Mouse (Mus musculus): ENCODE measurements around the gene Mtch1. TPM values are rescaled to one million over a fixed set of nuclear protein-coding genes. Genes with fewer than 3 reads are reported as not detected.

The Mtch1 gene
- polyA plus RNA-seq, 1 experiment from 2014 or later = 31.7 TPM

- no peak for ATAC-seq
- Histone ChIP-seq H3K9ac (ENCODE audit: low read depth, low read length) (no peak overlapping the region), H3K9me3 (ENCODE audit: control insufficient read depth, low read length) (no peaks in the 10 kb centered on the region), H3K4me3 (ENCODE audit: low read length) (no peak overlapping the region), H3K36me3 (ENCODE audit: control insufficient read depth, insufficient read depth, low read length) (no peaks in the 10 kb centered on the region), H3K4me1 (ENCODE audit: control insufficient read depth, insufficient read depth, low read length) (peaks cover 5% of the 10 kb centered on the region; the same call in 1 of the 2 replicates), H3K4me2 (ENCODE audit: low read depth, low read length) (no peak overlapping the region), H3K27me3 (replicated peaks; ENCODE audit: control insufficient read depth, insufficient read depth, low read length) (no peaks in the 10 kb centered on the region), H3K27ac (ENCODE audit: low read length) (no peak overlapping the region)
- WGBS = 61% methylated on average over 6 of the region's 6 CpGs
These were observed 38.0 kb upstream of the Mtch1 start for GRCm38 (mm10) chr17:29385746-29386145.

GRCm38 (mm10) chr17:29384850-29385438 lies 37.2 kb upstream of the Mtch1 start:
- H3K36me3 ChIP-seq (ENCODE audit: control insufficient read depth, insufficient read depth, low read length) = no peaks in the 10 kb centered on the region
- H3K27me3 ChIP-seq (replicated peaks; ENCODE audit: control insufficient read depth, insufficient read depth, low read length) = no peaks in the 10 kb centered on the region
- H3K4me1 ChIP-seq (ENCODE audit: control insufficient read depth, insufficient read depth, low read length) = peaks cover 5% of the 10 kb centered on the region; the same call in 1 of the 2 replicates
- H3K4me3 ChIP-seq (ENCODE audit: low read length) = no peak overlapping the region
- 39% methylated on average over 5 of the region's 5 CpGs for WGBS
- peak; percentile 73 for ATAC-seq
- H3K9me3 ChIP-seq (ENCODE audit: control insufficient read depth, low read length) = no peaks in the 10 kb centered on the region
- H3K9ac ChIP-seq (ENCODE audit: low read depth, low read length) = no peak overlapping the region
- no peak overlapping the region for H3K27ac ChIP-seq (ENCODE audit: low read length)
- no peak overlapping the region for H3K4me2 ChIP-seq (ENCODE audit: low read depth, low read length)

- no peak overlapping the region for H3K4me2 ChIP-seq (ENCODE audit: low read depth, low read length)
- 70% methylated on average over 9 of the region's 9 CpGs for WGBS
- H3K27ac ChIP-seq (ENCODE audit: low read length) = no peak overlapping the region
- H3K9ac ChIP-seq (ENCODE audit: low read depth, low read length) = no peak overlapping the region
- peaks cover 5% of the 10 kb centered on the region; the same call in 1 of the 2 replicates for H3K4me1 ChIP-seq (ENCODE audit: control insufficient read depth, insufficient read depth, low read length)
- H3K4me3 ChIP-seq (ENCODE audit: low read length) = no peak overlapping the region
- no peaks in the 10 kb centered on the region for H3K9me3 ChIP-seq (ENCODE audit: control insufficient read depth, low read length)
- H3K36me3 ChIP-seq (ENCODE audit: control insufficient read depth, insufficient read depth, low read length) = no peaks in the 10 kb centered on the region
- no peaks in the 10 kb centered on the region for H3K27me3 ChIP-seq (replicated peaks; ENCODE audit: control insufficient read depth, insufficient read depth, low read length)
- ATAC-seq = no peak
These were observed 36.2 kb upstream of the Mtch1 start for GRCm38 (mm10) chr17:29383923-29384322.

GRCm38 (mm10) chr17:29382417-29382816 lies 34.7 kb upstream of the Mtch1 start:
- Histone ChIP-seq H3K36me3 (ENCODE audit: control insufficient read depth, insufficient read depth, low read length) (no peaks in the 10 kb centered on the region), H3K4me1 (ENCODE audit: control insufficient read depth, insufficient read depth, low read length) (peaks cover 5% of the 10 kb centered on the region; the same call in 1 of the 2 replicates), H3K9ac (ENCODE audit: low read depth, low read length) (no peak overlapping the region), H3K4me2 (ENCODE audit: low read depth, low read length) (no peak overlapping the region), H3K27me3 (replicated peaks; ENCODE audit: control insufficient read depth, insufficient read depth, low read length) (no peaks in the 10 kb centered on the region), H3K4me3 (ENCODE audit: low read length) (no peak overlapping the region), H3K9me3 (ENCODE audit: control insufficient read depth, low read length) (no peaks in the 10 kb centered on the region), H3K27ac (ENCODE audit: low read length) (no peak overlapping the region)
- ATAC-seq = no peak
- 58% methylated on average over 11 of the region's 11 CpGs for WGBS

GRCm38 (mm10) chr17:29381472-29381871 lies 33.7 kb upstream of the Mtch1 start:
- peaks cover 5% of the 10 kb centered on the region; the same call in 1 of the 2 replicates for H3K4me1 ChIP-seq (ENCODE audit: control insufficient read depth, insufficient read depth, low read length)
- H3K4me3 ChIP-seq (ENCODE audit: low read length) = no peak overlapping the region
- peak; percentile 69; the same call in 1 of the 2 replicates for ATAC-seq
- H3K4me2 ChIP-seq (ENCODE audit: low read depth, low read length) = no peak overlapping the region
- no peaks in the 10 kb centered on the region for H3K27me3 ChIP-seq (replicated peaks; ENCODE audit: control insufficient read depth, insufficient read depth, low read length)
- WGBS = 23% methylated on average over 7 of the region's 7 CpGs
- H3K36me3 ChIP-seq (ENCODE audit: control insufficient read depth, insufficient read depth, low read length) = no peaks in the 10 kb centered on the region
- H3K9me3 ChIP-seq (ENCODE audit: control insufficient read depth, low read length) = no peaks in the 10 kb centered on the region
- H3K27ac ChIP-seq (ENCODE audit: low read length) = no peak overlapping the region
- no peak overlapping the region for H3K9ac ChIP-seq (ENCODE audit: low read depth, low read length)

DNA sequence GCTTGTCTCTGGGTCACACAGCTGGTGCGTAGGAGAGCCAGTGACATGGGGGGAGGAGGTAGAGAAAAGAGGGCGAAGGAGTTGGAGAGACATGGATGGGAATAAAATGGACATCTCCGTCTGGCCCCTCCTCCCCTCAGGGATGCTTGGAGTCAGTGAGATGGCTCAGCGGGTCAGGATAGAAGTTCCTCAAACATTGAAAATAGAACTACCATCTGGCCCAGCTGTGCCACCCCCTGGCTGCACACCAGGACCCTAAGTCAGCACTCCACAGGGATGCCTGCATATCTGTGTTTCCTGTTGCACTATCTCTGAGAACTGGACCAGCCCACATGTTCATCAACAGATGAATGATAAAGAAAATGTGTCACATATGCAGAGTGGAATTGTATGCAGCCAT lies 32.5 kb upstream of the Mtch1 start:
- Histone ChIP-seq H3K4me1 (ENCODE audit: control insufficient read depth, insufficient read depth, low read length) (peaks cover 5% of the 10 kb centered on the region; the same call in 1 of the 2 replicates), H3K4me2 (ENCODE audit: low read depth, low read length) (no peak overlapping the region), H3K9me3 (ENCODE audit: control insufficient read depth, low read length) (no peaks in the 10 kb centered on the region), H3K27me3 (replicated peaks; ENCODE audit: control insufficient read depth, insufficient read depth, low read length) (no peaks in the 10 kb centered on the region), H3K27ac (ENCODE audit: low read length) (no peak overlapping the region), H3K9ac (ENCODE audit: low read depth, low read length) (no peak overlapping the region), H3K4me3 (ENCODE audit: low read length) (no peak overlapping the region), H3K36me3 (ENCODE audit: control insufficient read depth, insufficient read depth, low read length) (no peaks in the 10 kb centered on the region)
- whole genome bisulfite sequencing = 80% methylated on average over 4 of the region's 4 CpGs
- no peak for ATAC-seq

DNA sequence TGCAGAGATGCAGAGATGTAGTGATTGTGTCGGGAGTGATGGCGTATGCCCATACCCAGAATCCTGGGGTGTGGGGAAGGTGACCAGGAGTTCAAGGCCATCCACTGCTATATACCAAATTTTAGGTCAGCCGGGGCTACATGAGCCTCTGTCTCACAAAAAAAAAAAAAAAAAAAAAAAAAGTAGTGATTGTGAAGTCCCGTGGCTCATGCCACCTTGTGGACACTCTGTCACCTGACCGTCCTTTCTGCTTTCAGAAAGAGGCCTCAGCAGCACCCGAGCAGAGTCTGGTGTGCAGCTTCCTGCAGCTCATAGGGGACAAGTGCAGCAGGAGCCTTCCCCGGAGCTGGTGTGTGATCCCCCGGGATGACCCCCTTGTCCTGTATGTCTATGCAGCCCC lies 30.3 kb upstream of the Mtch1 start:
- H3K9ac ChIP-seq (ENCODE audit: low read depth, low read length) = no peak overlapping the region
- 65% methylated on average over 8 of the region's 8 CpGs for WGBS
- no peaks in the 10 kb centered on the region for H3K36me3 ChIP-seq (ENCODE audit: control insufficient read depth, insufficient read depth, low read length)
- H3K27ac ChIP-seq (ENCODE audit: low read length) = no peak overlapping the region
- no peaks in the 10 kb centered on the region for H3K9me3 ChIP-seq (ENCODE audit: control insufficient read depth, low read length)
- no peak for ATAC-seq
- H3K27me3 ChIP-seq (replicated peaks; ENCODE audit: control insufficient read depth, insufficient read depth, low read length) = no peaks in the 10 kb centered on the region
- no peaks in the 10 kb centered on the region for H3K4me1 ChIP-seq (ENCODE audit: control insufficient read depth, insufficient read depth, low read length)
- H3K4me3 ChIP-seq (ENCODE audit: low read length) = no peak overlapping the region
- H3K4me2 ChIP-seq (ENCODE audit: low read depth, low read length) = no peak overlapping the region

DNA sequence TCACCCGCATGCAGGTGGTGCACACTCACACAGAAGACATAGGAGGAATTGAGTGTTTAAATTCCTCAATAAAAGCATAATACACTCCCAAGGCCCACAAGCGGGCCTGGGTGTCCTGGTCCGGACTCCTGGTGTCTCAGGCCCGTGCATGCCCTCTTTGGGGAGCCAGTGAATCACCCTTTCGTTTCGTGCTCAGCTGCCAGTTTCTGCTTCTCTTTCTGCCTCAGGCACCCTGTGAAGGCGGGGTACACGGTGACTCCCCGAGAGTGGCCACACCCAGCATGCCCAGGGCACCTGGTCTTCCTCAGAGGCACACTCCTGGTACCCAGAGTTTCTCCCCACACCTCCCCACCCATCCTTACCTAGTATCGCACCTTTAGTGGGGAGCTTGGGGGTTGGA lies 28.1 kb upstream of the Mtch1 start:
- no peak overlapping the region for H3K27ac ChIP-seq (ENCODE audit: low read length)
- no peaks in the 10 kb centered on the region for H3K9me3 ChIP-seq (ENCODE audit: control insufficient read depth, low read length)
- WGBS = 86% methylated on average over 10 of the region's 10 CpGs
- no peaks in the 10 kb centered on the region for H3K4me1 ChIP-seq (ENCODE audit: control insufficient read depth, insufficient read depth, low read length)
- no peak overlapping the region for H3K9ac ChIP-seq (ENCODE audit: low read depth, low read length)
- no peaks in the 10 kb centered on the region for H3K36me3 ChIP-seq (ENCODE audit: control insufficient read depth, insufficient read depth, low read length)
- H3K4me3 ChIP-seq (ENCODE audit: low read length) = no peak overlapping the region
- no peaks in the 10 kb centered on the region for H3K27me3 ChIP-seq (replicated peaks; ENCODE audit: control insufficient read depth, insufficient read depth, low read length)
- ATAC-seq = no peak
- H3K4me2 ChIP-seq (ENCODE audit: low read depth, low read length) = no peak overlapping the region

GRCm38 (mm10) chr17:29370984-29371723 lies 23.4 kb upstream of the Mtch1 start:
- Histone ChIP-seq H3K4me3 (ENCODE audit: low read length) (no peak overlapping the region), H3K4me1 (ENCODE audit: control insufficient read depth, insufficient read depth, low read length) (0 out of 2 replicates have a peak, but pooled peaks cover 3% of the 10 kb centered on the region), H3K27ac (ENCODE audit: low read length) (no peak overlapping the region), H3K9ac (ENCODE audit: low read depth, low read length) (no peak overlapping the region), H3K9me3 (ENCODE audit: control insufficient read depth, low read length) (no peaks in the 10 kb centered on the region), H3K36me3 (ENCODE audit: control insufficient read depth, insufficient read depth, low read length) (no peaks in the 10 kb centered on the region), H3K4me2 (ENCODE audit: low read depth, low read length) (no peak overlapping the region), H3K27me3 (replicated peaks; ENCODE audit: control insufficient read depth, insufficient read depth, low read length) (no peaks in the 10 kb centered on the region)
- 6% methylated on average over 5 of the region's 5 CpGs for WGBS
- no peak for ATAC-seq
